Mouse (Mus musculus) lung, embryonic 15.5 days (tissue): ENCODE results near the gene Meis2. TPM values are rescaled to one million over a fixed set of nuclear protein-coding genes. Genes with fewer than 3 reads are reported as not detected.

Source experiments
- ATAC-seq: fragments of 200-750 bp; cut with Nextera tagmentation; 2 replicates; pipeline ENCODE4 v1.8.0; 2017; ENCODE audit warnings: moderate number of reproducible peaks, borderline replicate concordance; ENCODE audit not compliant: low FRiP score, low TSS enrichment; ENCODE audit errors: extremely low read depth
- H3K27ac ChIP-seq: fragments of 300-500 bp; sonication (generic); 2 replicates; pipeline ENCODE4 v1.5.1; 2015; ENCODE audit warnings: moderate library complexity, mild to moderate bottlenecking, inconsistent platforms
- H3K27me3 ChIP-seq: fragments of 300-500 bp; sonication (generic); 2 replicates; pipeline ENCODE4 v1.6.1; 2015; ENCODE audit warnings: inconsistent platforms
- H3K36me3 ChIP-seq: fragments of 300-500 bp; sonication (generic); 2 replicates; pipeline ENCODE4 v1.6.1; 2015; ENCODE audit warnings: inconsistent platforms
- H3K4me1 ChIP-seq: fragments of 300-500 bp; sonication (generic); 2 replicates; pipeline ENCODE4 v1.6.1; 2015; ENCODE audit warnings: inconsistent platforms
- H3K4me2 ChIP-seq: fragments of 300-500 bp; sonication (generic); 2 replicates; pipeline ENCODE4 v1.6.1; 2015; ENCODE audit warnings: inconsistent platforms, mild to moderate bottlenecking, moderate library complexity
- H3K4me3 ChIP-seq: fragments of 300-500 bp; sonication (generic); 2 replicates; pipeline ENCODE4 v1.5.1; 2015; ENCODE audit warnings: mild to moderate bottlenecking, inconsistent platforms
- H3K9ac ChIP-seq: fragments of 300-500 bp; sonication (generic); 2 replicates; pipeline ENCODE4 v1.6.1; 2015; ENCODE audit warnings: inconsistent platforms
- H3K9me3 ChIP-seq: fragments of 300-500 bp; sonication (generic); 2 replicates; pipeline ENCODE4 v1.6.1; 2016; ENCODE audit warnings: inconsistent platforms
- WGBS: fragments of 180-500 bp; shearing (Covaris S2); methylation state at CpG from one replicate; pipeline ENCODE4 v1.1.7; 2015; 5-methylcytosine and 5-hydroxymethylcytosine counted together
- polyA plus RNA-seq: library from polyadenylated mRNA; unstranded; fragments of >200 nt; fragmentation: Nextera tagmentation; extraction: Ambion mirVana; gene quantifications from 2 replicates; pipeline ENCODE4 v1.2.1, GENCODE M21; 2015

Meis2 gene
- polyA plus RNA-seq, 1 experiment from 2014 or later = 24.4 TPM

DNA sequence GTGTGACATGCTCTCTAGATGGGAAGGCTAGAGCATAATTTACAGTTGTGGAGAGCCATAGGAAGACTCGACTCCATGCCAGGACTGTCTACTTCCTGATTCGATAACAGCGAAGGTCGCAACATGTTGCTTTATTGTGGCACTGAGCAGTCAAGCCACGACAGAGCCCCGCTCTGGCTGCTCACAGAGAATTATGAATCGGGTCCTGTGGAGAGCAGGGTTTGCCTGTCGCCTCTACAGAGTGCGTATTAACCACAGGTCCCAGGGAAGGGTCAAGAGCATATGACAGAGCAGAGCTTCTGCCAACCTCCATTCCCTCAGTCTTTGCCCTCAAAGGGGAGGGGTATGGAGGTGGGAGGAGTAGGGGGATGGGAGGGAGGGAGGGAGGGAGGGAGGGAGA, 80.7 kb downstream of the Meis2 start:
- peak; percentile 52; the same call in 1 of the 2 replicates for ATAC-seq
- Histone ChIP-seq H3K36me3 (no peaks in the 10 kb centered on the region), H3K4me3 (no peak overlapping the region), H3K9me3 (no peaks in the 10 kb centered on the region), H3K9ac (no peak overlapping the region), H3K27me3 (no peaks in the 10 kb centered on the region), H3K4me2 (no peak overlapping the region; the same call in 1 of the 2 replicates), H3K27ac (no peak overlapping the region), H3K4me1 (no peaks in the 10 kb centered on the region)
- 48% methylated on average over 9 of the region's 9 CpGs for WGBS

DNA sequence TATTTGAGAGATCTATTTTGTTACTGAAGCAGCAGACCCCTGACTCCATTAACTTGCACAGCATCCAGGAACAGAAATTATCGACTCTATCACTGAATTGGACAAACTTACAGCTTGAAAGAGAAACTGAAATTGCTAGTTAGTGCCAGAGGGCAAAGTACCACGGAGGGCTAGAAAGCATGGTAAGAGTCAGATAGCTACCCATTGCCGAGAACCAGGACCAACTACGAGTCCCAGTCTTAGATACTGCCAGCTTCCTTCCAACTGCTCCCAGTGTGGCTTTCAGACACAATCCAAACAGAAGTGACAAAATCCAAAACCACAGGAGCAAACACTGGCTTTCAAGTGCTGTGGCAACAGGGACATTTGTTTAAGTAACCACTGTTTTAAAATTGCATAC, 81.2 kb downstream of the Meis2 start:
- no peaks in the 10 kb centered on the region for H3K27me3 ChIP-seq
- 68% methylated on average over 4 of the region's 4 CpGs for WGBS
- no peak overlapping the region for H3K4me3 ChIP-seq
- no peak overlapping the region for H3K9ac ChIP-seq
- H3K4me2 ChIP-seq = no peak overlapping the region
- H3K36me3 ChIP-seq = no peaks in the 10 kb centered on the region
- H3K9me3 ChIP-seq = no peaks in the 10 kb centered on the region
- no peak; the same call in 1 of the 2 replicates for ATAC-seq
- no peaks in the 10 kb centered on the region for H3K4me1 ChIP-seq
- H3K27ac ChIP-seq = no peak overlapping the region

DNA sequence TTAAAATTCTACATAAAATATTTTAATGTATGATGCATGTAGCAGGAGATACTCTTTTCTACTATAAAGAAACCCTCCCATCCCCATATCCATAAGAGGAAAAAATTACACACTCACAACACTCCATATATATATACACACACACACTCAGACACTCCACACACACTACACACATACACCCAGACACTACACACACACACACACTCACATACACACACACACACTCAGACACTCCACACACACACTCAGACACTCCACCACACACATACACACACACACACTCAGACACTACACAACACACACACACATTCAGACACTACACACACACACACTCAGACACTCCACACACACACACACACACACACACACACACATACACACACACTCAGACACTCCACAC, 85.1 kb downstream of the Meis2 start:
- no peak overlapping the region for H3K9ac ChIP-seq
- H3K4me3 ChIP-seq = no peak overlapping the region
- no peak for ATAC-seq
- 0 out of 2 replicates have a peak, but pooled peaks cover 3% of the 10 kb centered on the region for H3K36me3 ChIP-seq
- H3K9me3 ChIP-seq = no peaks in the 10 kb centered on the region
- no peak overlapping the region for H3K4me2 ChIP-seq
- H3K27ac ChIP-seq = no peak overlapping the region
- no peaks in the 10 kb centered on the region for H3K4me1 ChIP-seq
- H3K27me3 ChIP-seq = no peaks in the 10 kb centered on the region

DNA sequence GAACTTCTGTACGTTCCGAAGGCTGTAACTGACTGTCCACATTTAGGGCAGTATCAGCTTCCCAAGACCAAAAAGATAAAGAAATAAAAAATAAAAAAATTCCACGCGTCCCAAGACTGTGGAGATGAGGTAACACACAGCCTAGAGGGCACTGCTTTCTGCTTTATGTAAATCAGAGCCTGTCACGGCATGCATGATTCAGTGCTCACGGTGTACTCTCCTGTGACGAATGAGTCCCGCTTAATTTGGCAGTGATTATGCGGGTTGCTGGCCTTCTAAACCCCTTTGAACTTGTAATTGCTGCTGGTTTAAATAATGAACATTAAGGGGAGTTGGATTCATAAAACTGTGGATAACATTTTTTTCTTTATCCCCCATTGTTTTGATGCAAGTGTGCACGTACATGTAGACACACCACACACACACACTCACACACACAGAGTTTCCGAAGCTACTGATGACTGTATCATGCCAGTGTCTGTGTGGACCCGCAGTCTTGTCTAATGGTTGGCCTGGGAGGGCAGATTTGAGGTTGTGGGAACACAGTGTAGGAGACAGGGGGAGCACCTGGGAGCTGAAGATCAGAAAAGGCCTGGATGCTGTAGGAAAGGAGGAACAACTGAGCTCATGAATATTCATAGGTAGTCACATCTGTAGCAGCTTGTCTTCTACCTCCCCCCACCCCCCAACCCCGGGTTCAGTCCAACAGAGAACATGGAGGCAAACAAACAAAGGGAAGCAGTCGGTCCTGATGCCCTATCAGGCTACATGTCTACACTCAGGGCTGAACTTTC, 85.8 kb downstream of the Meis2 start:
- Histone ChIP-seq H3K27me3 (no peaks in the 10 kb centered on the region), H3K27ac (no peak overlapping the region), H3K36me3 (0 out of 2 replicates have a peak, but pooled peaks cover 3% of the 10 kb centered on the region), H3K4me3 (no peak overlapping the region), H3K9ac (no peak overlapping the region), H3K9me3 (no peaks in the 10 kb centered on the region), H3K4me1 (no peaks in the 10 kb centered on the region), H3K4me2 (no peak overlapping the region)
- WGBS = 73% methylated on average over 14 of the region's 14 CpGs
- no peak for ATAC-seq

DNA sequence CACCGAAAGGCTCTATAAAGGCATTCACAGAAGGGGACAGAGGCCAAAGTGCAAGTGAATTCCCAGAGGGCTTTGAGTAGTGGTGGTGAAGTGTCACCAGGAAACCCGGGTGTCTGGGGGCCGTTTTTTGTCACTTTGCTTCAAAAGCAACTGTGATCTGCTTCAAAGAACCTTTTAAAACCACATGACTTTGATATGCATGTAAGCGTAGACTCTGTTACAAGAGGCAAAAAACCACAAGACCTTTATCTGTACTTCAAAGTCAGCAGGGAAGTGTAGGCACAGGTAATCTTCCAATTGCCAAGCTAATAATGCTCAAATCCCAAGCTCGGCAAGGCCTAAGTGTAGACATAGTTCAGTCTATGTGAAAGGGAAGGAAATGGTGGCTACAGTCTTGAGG, 87.0 kb downstream of the Meis2 start:
- 0 out of 2 replicates have a peak, but pooled peaks cover 3% of the 10 kb centered on the region for H3K36me3 ChIP-seq
- H3K9me3 ChIP-seq = no peaks in the 10 kb centered on the region
- no peak overlapping the region for H3K4me3 ChIP-seq
- 51% methylated on average over 5 of the region's 5 CpGs for WGBS
- ATAC-seq = no peak
- H3K27me3 ChIP-seq = no peaks in the 10 kb centered on the region
- no peak overlapping the region for H3K9ac ChIP-seq
- H3K4me2 ChIP-seq = no peak overlapping the region
- H3K4me1 ChIP-seq = no peaks in the 10 kb centered on the region
- H3K27ac ChIP-seq = no peak overlapping the region

DNA sequence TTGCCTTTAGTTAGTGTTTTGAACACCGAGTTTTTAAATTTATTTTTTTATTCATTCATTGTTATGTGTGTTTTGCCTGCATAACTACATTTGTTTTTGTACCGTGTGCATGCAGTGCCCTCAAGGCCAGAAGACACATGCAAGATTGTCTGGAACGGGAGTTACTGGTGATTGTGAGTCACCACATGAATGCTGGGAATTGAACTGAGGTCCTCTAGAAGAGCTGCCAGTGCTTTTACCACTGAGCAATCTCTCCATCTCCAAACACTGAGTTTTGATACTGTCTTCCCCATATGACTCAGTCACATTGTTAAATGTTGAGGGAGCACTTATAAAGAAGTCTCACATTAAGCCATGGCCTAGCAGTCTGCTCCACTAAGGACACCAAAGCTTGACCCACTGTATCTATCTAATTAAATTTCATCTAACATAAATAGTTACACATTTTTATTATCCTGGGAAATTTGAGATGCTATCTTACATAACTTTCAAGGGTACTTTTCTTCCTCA, 94.3 kb downstream of the Meis2 start:
- no peaks in the 10 kb centered on the region for H3K27me3 ChIP-seq
- H3K27ac ChIP-seq = no peak overlapping the region
- H3K4me2 ChIP-seq = no peak overlapping the region
- H3K9me3 ChIP-seq = no peaks in the 10 kb centered on the region
- H3K9ac ChIP-seq = no peak overlapping the region
- no peak for ATAC-seq
- 87% methylated on average over 3 of the region's 3 CpGs for WGBS
- H3K4me1 ChIP-seq = no peaks in the 10 kb centered on the region
- no peak overlapping the region for H3K4me3 ChIP-seq
- H3K36me3 ChIP-seq = 0 out of 2 replicates have a peak, but pooled peaks cover 3% of the 10 kb centered on the region

DNA sequence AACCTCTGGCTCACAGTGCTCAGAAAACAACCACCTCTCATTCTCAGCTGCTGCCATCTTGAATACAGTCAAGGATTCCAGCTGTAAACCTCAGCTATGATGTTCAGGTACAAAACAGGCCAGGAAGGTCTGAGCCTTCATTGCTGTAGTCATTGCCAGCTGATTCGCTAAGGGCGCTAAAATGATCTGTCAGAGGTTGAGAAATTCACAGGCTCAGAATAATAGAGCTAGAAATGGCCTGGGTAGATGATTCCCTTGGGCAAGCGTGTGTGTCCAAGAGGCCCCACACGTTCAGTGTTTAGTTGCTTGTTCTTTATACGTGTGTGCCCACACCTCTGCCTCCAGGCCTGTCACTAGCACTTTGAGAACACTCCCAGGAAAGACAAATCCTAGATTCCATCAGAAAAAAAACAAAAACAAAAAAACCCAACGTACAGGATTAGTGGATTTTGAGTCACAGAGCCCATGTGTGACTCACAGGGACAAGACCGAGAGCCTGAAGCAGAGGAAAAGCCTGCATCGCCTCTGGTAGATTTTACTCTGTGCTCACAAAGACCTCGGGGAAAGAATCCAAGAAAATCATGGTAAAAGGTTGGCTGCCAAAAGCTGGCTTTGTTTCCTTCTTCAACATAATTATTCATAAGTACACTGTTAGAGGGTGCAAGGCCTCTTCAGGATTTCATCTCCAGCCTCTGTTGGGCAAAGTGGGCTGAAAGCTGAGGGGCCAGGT, 95.4 kb downstream of the Meis2 start:
- ATAC-seq = no peak
- Histone ChIP-seq H3K4me3 (no peak overlapping the region), H3K9me3 (no peaks in the 10 kb centered on the region), H3K27ac (no peak overlapping the region), H3K9ac (no peak overlapping the region), H3K27me3 (no peaks in the 10 kb centered on the region), H3K36me3 (no peaks in the 10 kb centered on the region), H3K4me2 (no peak overlapping the region), H3K4me1 (no peaks in the 10 kb centered on the region)
- 78% methylated on average over 9 of the region's 9 CpGs for WGBS

DNA sequence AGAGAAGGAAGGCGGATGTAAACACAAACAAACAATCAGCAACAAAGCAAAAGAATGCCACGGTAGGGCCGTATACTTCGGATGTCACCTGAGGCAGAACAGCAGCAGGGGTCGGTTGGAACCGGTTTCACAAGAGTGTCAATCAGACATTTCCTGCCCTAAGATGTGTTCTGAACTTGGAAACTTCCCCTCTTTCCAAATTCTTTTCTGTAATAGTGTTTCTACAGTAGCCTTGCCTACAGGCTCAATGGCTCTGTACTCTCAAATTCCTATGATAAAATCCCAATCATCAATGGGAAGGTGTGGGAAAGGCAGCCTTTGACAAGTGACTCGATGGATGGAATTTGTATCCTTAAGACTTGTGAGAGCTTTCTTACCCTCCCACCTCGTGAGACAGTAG, 96.4 kb downstream of the Meis2 start:
- Histone ChIP-seq H3K36me3 (no peaks in the 10 kb centered on the region), H3K9ac (no peak overlapping the region), H3K9me3 (no peaks in the 10 kb centered on the region), H3K27ac (no peak overlapping the region), H3K4me2 (no peak overlapping the region), H3K4me1 (no peaks in the 10 kb centered on the region), H3K4me3 (no peak overlapping the region), H3K27me3 (no peaks in the 10 kb centered on the region)
- WGBS = 48% methylated on average over 8 of the region's 8 CpGs
- ATAC-seq = no peak

DNA sequence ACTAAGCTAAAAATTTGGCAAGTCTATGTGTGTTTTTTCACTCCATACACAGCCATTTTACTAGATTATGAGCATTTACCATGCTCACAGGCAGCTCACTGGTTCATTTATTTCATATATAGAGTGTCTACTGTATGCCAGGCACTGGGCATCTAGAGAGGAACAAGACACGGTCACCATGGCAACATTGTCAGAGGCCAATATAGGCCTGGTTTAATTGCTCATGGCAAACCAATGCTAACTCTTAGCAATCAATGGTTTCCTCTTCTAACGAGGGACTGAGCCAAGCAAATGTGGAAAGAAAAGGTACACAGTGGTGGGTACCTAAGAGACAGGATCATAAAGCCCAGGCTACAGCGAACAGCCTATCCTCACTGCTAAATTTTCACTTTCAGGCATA, 100.7 kb downstream of the Meis2 start:
- Histone ChIP-seq H3K9me3 (no peaks in the 10 kb centered on the region), H3K4me1 (no peaks in the 10 kb centered on the region), H3K4me2 (no peak overlapping the region), H3K27ac (no peak overlapping the region), H3K4me3 (no peak overlapping the region), H3K9ac (no peak overlapping the region), H3K27me3 (no peaks in the 10 kb centered on the region), H3K36me3 (no peaks in the 10 kb centered on the region)
- no peak for ATAC-seq
- WGBS = 90% methylated on average over 3 of the region's 3 CpGs

DNA sequence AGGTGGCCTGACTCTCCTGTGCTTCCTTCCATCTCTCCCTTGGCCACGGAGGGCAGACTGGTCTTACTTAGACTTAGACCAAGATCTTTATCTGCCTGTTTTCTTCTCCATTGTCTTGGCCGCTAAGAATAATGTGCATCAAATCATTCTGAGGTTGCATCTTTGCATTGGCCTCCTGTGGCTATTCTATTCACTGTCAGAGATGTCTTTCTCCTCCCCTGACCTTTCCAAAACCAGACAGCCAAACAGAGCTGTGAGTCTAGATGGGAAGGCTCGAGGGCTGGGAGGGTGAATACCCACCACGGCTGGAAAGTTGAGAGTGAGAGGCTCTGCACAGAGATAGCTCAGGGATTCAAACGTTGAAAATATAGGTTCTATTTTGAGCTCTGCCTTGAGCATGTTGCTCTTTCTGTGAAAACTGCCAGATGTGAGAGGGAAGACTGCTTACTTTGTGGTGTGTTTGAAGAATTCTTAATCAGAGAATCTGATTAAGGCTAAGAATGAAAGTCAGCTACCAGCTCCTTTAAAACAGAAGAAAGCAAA, 102.3 kb downstream of the Meis2 start:
- Histone ChIP-seq H3K27ac (no peak overlapping the region), H3K27me3 (no peaks in the 10 kb centered on the region), H3K4me3 (no peak overlapping the region), H3K4me1 (0 out of 2 replicates have a peak, but pooled peaks cover under 1% of the 10 kb centered on the region), H3K36me3 (no peaks in the 10 kb centered on the region), H3K4me2 (no peak overlapping the region), H3K9me3 (no peaks in the 10 kb centered on the region), H3K9ac (no peak overlapping the region)
- ATAC-seq = no peak
- 47% methylated on average over 5 of the region's 5 CpGs for WGBS

DNA sequence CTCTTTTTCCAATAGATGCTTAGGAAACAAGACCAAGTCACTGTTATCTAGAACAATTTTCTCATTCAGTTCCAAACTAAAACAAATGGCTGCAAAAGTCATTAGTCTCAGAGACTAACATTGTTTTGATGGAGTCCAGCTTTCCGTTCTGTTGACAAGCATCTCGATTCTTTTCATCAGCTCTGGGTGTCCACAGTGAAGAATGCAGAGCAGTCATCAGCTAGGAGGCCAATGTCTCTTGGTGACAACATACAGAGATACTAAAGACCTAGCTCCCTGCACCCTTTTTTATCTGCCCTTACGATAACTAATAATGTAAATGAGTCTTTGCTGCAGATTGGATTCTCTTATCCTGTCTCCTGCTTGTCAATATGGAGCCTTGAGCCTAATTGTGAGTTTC, 102.9 kb downstream of the Meis2 start:
- Histone ChIP-seq H3K36me3 (no peaks in the 10 kb centered on the region), H3K9ac (no peak overlapping the region), H3K27me3 (no peaks in the 10 kb centered on the region), H3K4me2 (no peak overlapping the region), H3K27ac (no peak overlapping the region), H3K4me3 (no peak overlapping the region), H3K4me1 (0 out of 2 replicates have a peak, but pooled peaks cover 3% of the 10 kb centered on the region), H3K9me3 (no peaks in the 10 kb centered on the region)
- no peak for ATAC-seq
- 64% methylated on average over 3 of the region's 3 CpGs for WGBS

DNA sequence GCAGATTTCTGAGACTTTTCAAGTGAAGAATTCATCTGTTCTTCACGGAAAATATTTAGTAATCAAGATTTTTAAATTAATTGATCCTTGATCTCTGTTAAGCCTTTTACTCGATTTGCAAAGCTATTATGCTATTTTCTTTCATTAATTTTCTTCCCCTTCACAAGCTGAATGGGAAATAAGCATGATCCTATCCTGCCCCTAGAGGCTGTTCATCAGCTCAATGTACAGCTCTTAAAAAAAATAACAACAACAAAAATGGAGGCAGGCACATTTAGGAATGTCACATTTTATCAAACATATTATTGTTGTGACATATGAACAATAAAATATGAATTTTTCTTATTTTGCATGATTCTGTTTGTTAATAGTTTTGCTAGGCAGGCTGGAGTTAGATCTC, 103.5 kb downstream of the Meis2 start:
- no peak for ATAC-seq
- H3K4me1 ChIP-seq = 0 out of 2 replicates have a peak, but pooled peaks cover 6% of the 10 kb centered on the region
- no peaks in the 10 kb centered on the region for H3K9me3 ChIP-seq
- H3K9ac ChIP-seq = no peak overlapping the region
- no peak overlapping the region for H3K27ac ChIP-seq
- WGBS = 67% methylated on average over 2 of the region's 2 CpGs
- H3K4me2 ChIP-seq = no peak overlapping the region
- H3K4me3 ChIP-seq = no peak overlapping the region
- no peaks in the 10 kb centered on the region for H3K36me3 ChIP-seq
- no peaks in the 10 kb centered on the region for H3K27me3 ChIP-seq
